Mouse (Mus musculus) splenic B cell, adult 2 months (primary cell): Measurements from ENCODE around the gene C8b.

Experiments used
- DNase-seq: peaks from one replicate; pipeline ENCODE4 v3.0.0-alpha.2; 2011; ENCODE audit warnings: low read depth, low spot score
- H3K27me3 ChIP-seq: 2 replicates; pipeline ENCODE4 v1.6.1; 2012; ENCODE audit warnings: mild to moderate bottlenecking, low read length, moderate library complexity, mixed read lengths; ENCODE audit not compliant: control insufficient read depth, poor library complexity, insufficient read depth, severe bottlenecking
- H3K36me3 ChIP-seq: 2 replicates; pipeline ENCODE4 v1.6.1; 2012; ENCODE audit warnings: mild to moderate bottlenecking, low read length, moderate library complexity, mixed read lengths; ENCODE audit not compliant: control insufficient read depth, poor library complexity, insufficient read depth, severe bottlenecking

Gene C8b

DNA sequence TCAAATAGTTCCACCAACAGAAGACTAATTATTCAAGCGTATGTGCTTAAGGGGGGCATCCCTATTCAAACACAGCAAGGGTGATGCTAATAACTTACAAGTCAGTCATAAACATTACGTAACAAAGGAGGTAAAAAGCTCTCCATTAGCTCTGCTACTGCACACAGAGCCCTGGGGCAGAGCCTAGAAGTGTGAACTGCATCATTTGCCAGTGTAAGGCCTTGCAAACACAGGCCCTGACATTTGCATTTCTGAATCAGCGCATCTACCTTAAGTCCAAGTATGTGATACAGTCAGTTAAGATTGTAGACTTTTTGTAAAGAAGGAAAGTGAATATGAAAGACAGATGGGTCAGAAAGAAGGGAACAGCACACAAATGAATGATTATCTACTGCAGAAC is 15.3 kb downstream of the C8b start:
- Histone ChIP-seq H3K36me3 (no peaks in the 10 kb centered on the region), H3K27me3 (no peaks in the 10 kb centered on the region)
- DNase-seq = no peak

DNA sequence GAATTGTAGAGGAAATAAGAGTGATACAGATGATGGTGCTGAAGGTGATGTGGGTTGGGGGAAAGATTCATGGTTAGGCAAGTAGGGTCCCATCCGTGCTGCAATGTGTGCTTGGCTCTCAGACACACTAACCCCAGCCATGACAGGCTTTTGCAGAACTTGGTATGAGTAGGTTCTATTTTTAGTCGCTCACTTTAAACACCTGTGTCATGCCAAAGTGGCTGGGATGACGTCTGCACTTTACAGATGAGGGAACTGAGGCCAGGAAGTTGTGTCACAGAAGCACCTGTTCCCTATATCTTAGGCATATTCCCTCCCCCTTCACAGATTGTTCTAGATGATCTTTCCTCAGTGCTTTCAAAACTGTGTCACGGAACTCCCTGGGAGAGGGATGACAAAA is 16.2 kb downstream of the C8b start:
- no peak for DNase-seq
- H3K36me3 ChIP-seq = no peaks in the 10 kb centered on the region
- no peaks in the 10 kb centered on the region for H3K27me3 ChIP-seq

DNA sequence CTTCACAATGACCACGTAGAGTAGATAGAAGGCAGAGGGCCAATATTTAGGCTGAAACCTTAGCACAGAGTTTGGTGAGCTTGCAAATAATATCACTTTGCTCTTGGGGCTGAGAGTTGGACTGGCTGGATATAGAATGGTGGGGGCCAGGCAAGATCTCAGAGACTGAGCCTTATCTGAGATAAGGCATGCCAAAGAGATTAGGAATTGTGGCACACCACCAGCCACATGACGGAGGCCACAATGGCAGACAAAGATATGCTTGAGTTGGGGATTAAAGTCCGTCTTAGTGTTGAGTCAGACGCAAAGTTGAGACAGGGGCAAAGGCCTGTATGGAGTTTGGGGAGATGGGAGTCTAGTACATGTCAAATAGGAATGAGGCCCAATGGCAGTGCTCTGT is 26.0 kb downstream of the C8b start:
- H3K36me3 ChIP-seq = no peaks in the 10 kb centered on the region
- no peaks in the 10 kb centered on the region for H3K27me3 ChIP-seq
- no peak for DNase-seq

DNA sequence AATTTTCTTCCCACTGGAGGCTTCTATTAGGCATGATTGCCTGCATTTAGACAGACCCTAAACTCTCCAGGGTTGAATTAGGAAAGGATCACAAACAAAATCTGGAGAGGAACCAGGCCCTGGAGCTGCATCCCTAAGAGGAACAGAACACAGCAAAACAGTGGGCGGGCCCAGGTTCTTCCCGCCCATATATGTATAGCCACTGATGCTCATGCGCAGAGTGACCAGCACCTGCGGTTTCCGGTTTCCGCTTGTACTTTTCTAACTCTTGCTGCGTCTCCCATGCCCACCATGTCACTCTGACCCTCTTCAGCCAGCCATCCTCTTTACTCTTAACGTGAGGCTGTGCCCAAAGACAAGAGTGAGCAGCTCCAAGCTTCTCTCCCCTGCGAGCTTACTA is 32.8 kb downstream of the C8b start:
- no peaks in the 10 kb centered on the region for H3K27me3 ChIP-seq
- no peaks in the 10 kb centered on the region for H3K36me3 ChIP-seq
- DNase-seq = no peak

DNA sequence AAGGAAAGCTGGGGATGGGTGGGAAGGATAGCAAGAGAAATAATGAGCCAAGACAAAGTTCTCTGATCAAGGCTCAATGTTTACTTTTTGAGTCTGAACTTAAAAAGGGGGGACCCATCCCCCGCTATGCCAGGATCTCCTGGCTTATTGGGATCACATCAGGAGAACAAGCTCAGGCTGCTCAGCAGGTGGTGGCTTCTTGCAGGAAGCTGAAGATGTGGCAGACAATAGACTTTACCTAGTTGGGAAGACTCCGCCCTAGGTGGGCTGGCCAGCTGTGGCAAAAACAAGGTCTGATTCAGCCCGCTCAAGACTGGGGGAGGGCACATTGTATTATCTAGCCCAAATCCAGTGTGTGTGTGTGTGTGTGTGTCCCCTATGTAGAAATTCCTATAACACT is 35.5 kb downstream of the C8b start:
- DNase-seq = no peak
- H3K36me3 ChIP-seq = no peaks in the 10 kb centered on the region
- H3K27me3 ChIP-seq = no peaks in the 10 kb centered on the region

DNA sequence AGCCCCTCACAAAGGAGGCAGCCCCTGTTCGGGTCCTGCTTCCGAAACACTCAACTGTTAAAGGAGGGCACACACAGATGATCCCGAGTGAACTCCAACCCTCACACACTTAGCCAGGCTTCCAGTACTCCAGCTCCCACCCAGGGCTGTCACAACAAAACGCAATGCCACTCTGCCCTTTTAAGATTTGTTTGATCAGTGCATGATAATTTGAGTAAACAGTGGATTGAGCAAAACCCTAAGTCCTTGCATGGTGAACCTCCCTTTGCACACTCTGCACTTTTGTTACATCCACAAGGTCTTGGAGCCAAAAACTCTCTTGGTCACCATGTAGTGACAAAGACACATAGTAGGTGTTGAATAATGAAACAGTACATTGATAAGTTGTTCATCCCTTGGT is 38.0 kb downstream of the C8b start:
- no peaks in the 10 kb centered on the region for H3K36me3 ChIP-seq
- no peak for DNase-seq
- no peaks in the 10 kb centered on the region for H3K27me3 ChIP-seq

DNA sequence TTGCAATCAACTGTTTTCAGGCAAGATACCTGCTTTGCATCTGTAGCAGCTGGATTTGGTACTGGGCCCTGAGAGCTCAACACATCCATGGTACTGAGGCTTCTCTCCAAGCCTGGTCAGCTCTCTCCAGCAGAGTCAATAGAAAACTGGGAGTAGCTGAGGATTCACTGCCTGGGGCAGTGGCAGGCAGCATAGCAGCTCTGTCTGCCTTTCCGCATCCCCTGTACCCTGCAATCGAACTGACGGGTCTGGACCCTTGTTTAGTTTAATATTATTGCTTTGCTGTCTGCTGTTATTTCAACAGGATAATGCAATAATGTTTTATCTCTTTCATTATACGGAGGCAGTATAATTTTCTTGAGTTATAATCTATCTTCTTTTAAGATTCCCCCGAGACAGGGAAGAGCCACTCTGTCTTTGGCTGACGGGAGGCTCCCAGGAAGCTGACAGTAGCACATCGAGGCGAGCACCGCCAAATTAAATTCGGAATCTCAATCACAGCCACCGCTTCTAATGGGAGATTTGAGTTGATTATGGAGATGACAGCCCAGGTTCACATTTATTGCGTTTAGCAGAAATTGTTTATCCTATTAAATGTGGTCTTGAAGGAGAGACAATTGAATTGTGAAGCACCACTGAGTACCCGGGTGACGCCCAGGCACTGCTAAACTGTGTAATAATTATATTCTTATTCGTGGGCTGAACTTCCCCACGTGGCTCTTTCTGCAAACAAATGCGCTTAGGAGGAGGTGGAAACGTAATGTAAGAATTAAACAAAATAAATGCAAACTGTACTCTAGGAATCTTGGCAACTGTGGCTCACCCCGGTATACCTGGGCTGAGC is 39.5 kb downstream of the C8b start:
- no peaks in the 10 kb centered on the region for H3K27me3 ChIP-seq
- DNase-seq = no peak
- no peaks in the 10 kb centered on the region for H3K36me3 ChIP-seq

DNA sequence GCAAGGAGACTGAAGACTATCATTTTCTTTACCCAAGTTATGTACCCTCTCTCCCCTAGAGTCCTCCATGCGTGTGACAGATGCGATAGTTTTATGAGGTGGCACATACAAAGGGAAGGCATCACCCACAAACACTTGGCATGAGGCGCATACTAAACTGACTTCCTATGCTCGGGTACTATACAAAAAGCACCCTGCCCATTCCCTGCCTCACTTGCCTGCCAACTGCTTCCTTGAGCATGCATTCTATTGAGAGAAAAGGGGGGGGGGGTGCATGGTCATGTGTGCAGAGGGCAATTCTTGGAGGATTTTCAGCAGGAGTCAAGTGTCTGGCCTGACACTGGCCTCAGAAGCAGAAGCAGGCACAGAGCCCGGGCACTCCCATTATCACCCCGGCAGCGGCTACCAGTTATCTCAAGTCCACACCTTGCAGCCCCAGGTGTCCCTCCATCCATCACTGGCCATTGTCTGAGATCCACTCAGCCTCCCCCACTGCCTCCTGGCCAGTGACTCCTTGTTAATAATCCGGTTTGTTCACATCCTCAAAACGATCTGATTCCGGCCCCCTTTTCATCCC is 44.7 kb downstream of the C8b start:
- Histone ChIP-seq H3K27me3 (no peaks in the 10 kb centered on the region), H3K36me3 (no peaks in the 10 kb centered on the region)
- DNase-seq = no peak

DNA sequence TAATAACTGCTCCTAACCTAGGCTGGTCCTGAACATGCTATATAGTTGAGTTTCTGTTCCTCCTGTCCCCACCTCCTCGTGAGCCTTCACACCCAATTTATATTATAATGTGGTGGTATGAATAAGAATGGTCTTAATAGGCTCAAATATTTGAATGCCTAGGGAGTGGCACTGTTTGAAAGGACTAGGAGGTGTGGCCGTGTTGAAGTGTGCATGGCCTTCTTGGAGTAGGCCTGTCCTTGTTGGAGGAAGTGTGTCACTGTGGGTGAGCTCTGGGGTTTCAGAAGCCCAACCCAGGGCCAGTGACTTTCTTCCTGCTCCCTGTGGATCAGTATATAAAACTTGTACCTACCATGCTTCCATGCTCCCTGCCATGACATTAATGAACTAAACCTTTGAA is 47.5 kb downstream of the C8b start:
- no peaks in the 10 kb centered on the region for H3K27me3 ChIP-seq
- H3K36me3 ChIP-seq = no peaks in the 10 kb centered on the region
- DNase-seq = no peak

DNA sequence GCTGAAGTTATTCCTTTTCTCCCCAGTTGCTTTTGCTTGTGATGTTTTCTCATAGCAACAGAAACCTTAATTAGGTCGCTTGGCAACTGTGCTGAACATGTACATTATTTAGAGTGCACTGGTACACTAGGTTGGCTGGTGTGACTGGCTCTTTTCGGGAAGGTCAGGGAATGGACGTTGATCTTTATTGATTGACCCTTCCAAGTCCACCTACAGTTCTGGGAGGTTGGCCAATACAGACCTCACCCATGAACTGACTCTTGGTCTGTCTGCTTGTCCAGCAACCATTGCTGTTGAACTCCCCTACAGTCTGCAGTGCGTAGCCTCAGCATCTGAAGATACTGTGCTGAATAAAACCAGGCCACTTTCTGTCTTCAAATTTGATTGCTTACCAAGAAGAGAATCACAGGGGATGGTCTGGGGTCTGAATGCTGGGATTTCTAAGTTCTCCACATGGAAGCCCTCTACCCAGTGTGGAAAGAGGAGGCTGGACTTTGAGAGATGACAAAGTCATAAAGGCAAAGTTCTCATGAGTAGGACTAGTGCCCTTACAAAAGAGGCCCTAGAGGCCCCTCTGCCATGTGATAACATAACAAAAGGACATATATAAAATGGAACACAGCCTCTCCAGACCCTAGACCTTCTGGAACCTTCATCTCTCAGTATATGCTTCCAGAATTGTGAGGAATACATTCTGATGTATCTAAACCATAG is 50.6 kb downstream of the C8b start:
- H3K27me3 ChIP-seq = no peaks in the 10 kb centered on the region
- DNase-seq = no peak
- H3K36me3 ChIP-seq = no peaks in the 10 kb centered on the region

DNA sequence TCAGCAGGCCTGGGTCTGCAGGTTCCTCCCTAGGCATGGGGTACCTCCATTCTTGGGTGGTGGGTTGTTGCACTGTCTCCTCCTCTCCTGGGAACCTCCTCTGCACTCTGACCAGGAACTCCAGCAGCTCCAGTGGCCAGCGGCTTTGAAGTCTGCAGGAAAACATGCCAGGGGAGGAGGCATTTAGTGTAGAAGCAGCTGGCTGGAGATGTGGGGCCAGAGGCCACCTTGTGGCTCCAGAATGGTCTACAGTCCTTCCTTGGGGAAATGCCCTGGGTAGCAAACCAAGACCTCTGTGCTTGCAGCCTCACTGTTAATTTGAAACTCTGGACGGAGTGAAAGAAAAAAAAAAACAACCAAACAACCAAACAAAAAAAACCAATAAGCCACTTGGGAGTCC is 51.4 kb downstream of the C8b start:
- no peaks in the 10 kb centered on the region for H3K36me3 ChIP-seq
- no peaks in the 10 kb centered on the region for H3K27me3 ChIP-seq
- no peak for DNase-seq

DNA sequence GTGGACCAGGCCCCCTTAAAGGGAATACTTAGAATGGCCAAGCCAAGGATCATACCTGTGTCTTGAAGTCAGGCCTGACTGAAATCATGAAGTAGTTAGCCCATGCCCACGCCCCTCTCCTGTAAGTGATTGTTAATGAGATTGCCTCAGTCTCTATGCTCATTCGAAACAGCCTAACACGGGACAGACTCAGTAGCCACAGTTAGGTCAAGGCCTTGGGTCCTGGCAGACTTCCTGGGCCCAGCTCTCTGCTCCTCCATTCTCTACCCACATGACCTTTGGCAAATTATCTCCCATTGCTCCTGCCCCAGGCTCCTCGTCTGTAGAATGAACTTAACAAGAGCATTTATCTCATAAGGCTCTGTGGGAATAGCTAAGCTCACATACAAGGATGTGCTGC is 52.9 kb downstream of the C8b start:
- H3K27me3 ChIP-seq = no peaks in the 10 kb centered on the region
- no peaks in the 10 kb centered on the region for H3K36me3 ChIP-seq
- no peak for DNase-seq

DNA sequence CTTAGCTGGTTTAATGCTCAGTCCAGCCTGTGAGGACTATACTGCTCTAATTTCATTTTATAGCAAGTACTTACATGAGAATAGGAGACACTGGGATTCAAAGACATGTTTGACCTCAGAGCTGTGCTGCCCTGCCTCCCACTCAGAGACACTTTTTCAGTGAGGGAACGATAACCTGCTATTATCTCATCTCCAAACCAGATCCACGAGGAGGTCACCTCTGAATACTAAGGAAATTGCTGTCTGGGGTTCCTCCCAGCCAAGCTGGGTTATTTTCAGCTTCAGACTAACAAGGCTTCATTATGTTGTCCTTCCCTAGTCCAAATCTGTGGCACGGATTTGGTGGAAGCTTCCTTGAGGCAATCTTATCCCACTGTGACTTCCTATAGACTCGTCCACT is 53.8 kb downstream of the C8b start:
- no peak for DNase-seq
- Histone ChIP-seq H3K27me3 (no peaks in the 10 kb centered on the region), H3K36me3 (no peaks in the 10 kb centered on the region)

DNA sequence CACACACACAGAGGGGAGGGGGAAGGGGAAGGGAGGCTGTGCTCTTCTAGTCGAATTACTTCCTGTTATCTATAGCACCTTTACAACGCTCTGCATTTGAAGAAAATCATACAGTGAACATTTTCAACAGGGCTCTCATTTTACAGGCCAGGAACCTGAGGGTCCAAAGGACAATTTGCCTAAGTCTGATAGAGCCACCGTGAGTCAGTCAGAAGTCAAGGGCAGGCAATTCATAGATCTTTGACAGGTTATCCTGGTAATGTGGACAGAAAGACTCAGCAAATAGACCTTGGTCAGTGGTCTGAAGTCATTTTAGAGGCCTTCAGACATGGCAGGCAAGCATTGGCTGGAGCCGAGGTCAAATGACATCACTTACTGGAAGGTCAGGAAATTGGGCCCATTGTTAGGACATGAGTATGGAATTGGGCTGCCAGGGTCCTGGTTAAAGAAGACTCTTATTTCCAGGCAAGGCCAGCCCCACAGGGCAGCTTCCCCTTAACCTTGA is 57.5 kb downstream of the C8b start:
- DNase-seq = no peak
- Histone ChIP-seq H3K36me3 (no peaks in the 10 kb centered on the region), H3K27me3 (no peaks in the 10 kb centered on the region)

DNA sequence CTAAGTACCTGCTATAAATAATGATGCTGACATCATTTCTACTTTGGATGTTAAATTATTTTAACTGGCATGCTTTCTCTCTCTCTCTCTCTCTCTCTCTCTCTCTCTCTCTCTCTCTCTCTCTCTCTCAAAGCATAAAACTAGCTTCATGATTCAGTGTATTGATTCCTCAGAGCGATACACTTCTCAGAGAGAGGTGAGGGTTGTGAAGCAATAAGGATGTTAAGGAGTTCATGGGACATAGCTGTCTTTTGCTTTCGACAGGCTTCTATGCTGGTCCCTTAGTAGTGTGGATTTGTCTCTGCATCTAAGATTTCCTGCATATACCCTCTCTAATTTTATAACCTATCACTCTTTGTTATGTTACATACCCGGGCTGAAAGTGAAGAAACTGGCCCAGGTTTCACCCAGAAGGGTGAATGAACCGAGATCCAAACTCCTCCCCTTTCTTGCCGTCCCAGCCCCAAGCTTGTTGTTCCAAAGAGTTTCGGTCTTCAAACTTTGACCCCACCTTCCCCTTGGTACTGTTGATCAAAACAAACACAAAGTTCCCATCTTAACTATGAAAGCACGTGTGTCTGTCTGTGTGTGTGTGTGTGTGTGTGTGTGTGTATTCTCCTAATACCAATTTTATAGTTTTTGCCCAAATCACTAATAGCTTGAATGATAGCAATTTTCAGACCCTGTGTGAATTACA is 58.4 kb downstream of the C8b start:
- no peak for DNase-seq
- H3K36me3 ChIP-seq = no peaks in the 10 kb centered on the region
- H3K27me3 ChIP-seq = no peaks in the 10 kb centered on the region
